Mouse (Mus musculus): ENCODE measurements around the gene Spock1. TPM values are rescaled to one million over a fixed set of nuclear protein-coding genes. Genes with fewer than 3 reads are reported as not detected.

The Spock1 gene
- polyA plus RNA-seq, 1 experiment from 2014 or later, result 1.1 TPM

- H3K4me1 ChIP-seq (replicated peaks; ENCODE audit: control insufficient read depth, insufficient read depth, low read length), result no peaks in the 10 kb centered on the region
- H3K27ac ChIP-seq (ENCODE audit: low read depth, low read length), result no peak overlapping the region
- H3K4me2 ChIP-seq (replicated peaks; ENCODE audit: low read depth), result no peak overlapping the region
- peak; percentile 62 for TF ChIP-seq CTCF (IDR thresholded peaks at IDR 0.05; ENCODE audit: low read depth)
- H3K9ac ChIP-seq (ENCODE audit: low read depth, low read length), result no peak overlapping the region
- whole genome bisulfite sequencing, result 54% methylated on average over 3 of the region's 3 CpGs
- H3K9me3 ChIP-seq (ENCODE audit: control insufficient read depth), result no peaks in the 10 kb centered on the region
- H3K27me3 ChIP-seq (replicated peaks; ENCODE audit: control insufficient read depth, insufficient read depth, low read length), result no peaks in the 10 kb centered on the region
- no peak overlapping the region for H3K4me3 ChIP-seq (ENCODE audit: low read depth, low read length)
- no peak for ATAC-seq
- no peaks in the 10 kb centered on the region for H3K36me3 ChIP-seq (ENCODE audit: control insufficient read depth, insufficient read depth)
Measured at GRCm38 (mm10) chr13:57766721-57767120, 141.4 kb downstream of the Spock1 start.

- no peak for TF ChIP-seq CTCF (IDR thresholded peaks at IDR 0.05; ENCODE audit: low read depth)
- no peak for ATAC-seq
- WGBS, result 85% methylated on average over 5 of the region's 5 CpGs
- Histone ChIP-seq H3K9ac (ENCODE audit: low read depth, low read length) (no peak overlapping the region), H3K27ac (ENCODE audit: low read depth, low read length) (no peak overlapping the region), H3K4me2 (replicated peaks; ENCODE audit: low read depth) (no peak overlapping the region), H3K27me3 (replicated peaks; ENCODE audit: control insufficient read depth, insufficient read depth, low read length) (no peaks in the 10 kb centered on the region), H3K4me3 (ENCODE audit: low read depth, low read length) (no peak overlapping the region), H3K9me3 (ENCODE audit: control insufficient read depth) (no peaks in the 10 kb centered on the region), H3K4me1 (replicated peaks; ENCODE audit: control insufficient read depth, insufficient read depth, low read length) (no peaks in the 10 kb centered on the region), H3K36me3 (ENCODE audit: control insufficient read depth, insufficient read depth) (no peaks in the 10 kb centered on the region)
Measured at GRCm38 (mm10) chr13:57761122-57761521, 147.0 kb downstream of the Spock1 start.

GRCm38 (mm10) chr13:57760618-57761017 is 147.5 kb downstream of the Spock1 start:
- TF ChIP-seq CTCF (IDR thresholded peaks at IDR 0.05; ENCODE audit: low read depth), result no peak
- no peak overlapping the region for H3K4me2 ChIP-seq (replicated peaks; ENCODE audit: low read depth)
- 90% methylated on average over 3 of the region's 3 CpGs for WGBS
- no peak for ATAC-seq
- no peaks in the 10 kb centered on the region for H3K36me3 ChIP-seq (ENCODE audit: control insufficient read depth, insufficient read depth)
- no peak overlapping the region for H3K4me3 ChIP-seq (ENCODE audit: low read depth, low read length)
- H3K9me3 ChIP-seq (ENCODE audit: control insufficient read depth), result no peaks in the 10 kb centered on the region
- no peaks in the 10 kb centered on the region for H3K27me3 ChIP-seq (replicated peaks; ENCODE audit: control insufficient read depth, insufficient read depth, low read length)
- H3K4me1 ChIP-seq (replicated peaks; ENCODE audit: control insufficient read depth, insufficient read depth, low read length), result no peaks in the 10 kb centered on the region
- H3K9ac ChIP-seq (ENCODE audit: low read depth, low read length), result no peak overlapping the region
- H3K27ac ChIP-seq (ENCODE audit: low read depth, low read length), result no peak overlapping the region

GRCm38 (mm10) chr13:57756316-57756715 is 151.8 kb downstream of the Spock1 start:
- Histone ChIP-seq H3K4me3 (ENCODE audit: low read depth, low read length) (no peak overlapping the region), H3K27ac (ENCODE audit: low read depth, low read length) (no peak overlapping the region)

GRCm38 (mm10) chr13:57750831-57751230 is 157.3 kb downstream of the Spock1 start:
- no peaks in the 10 kb centered on the region for H3K9me3 ChIP-seq (ENCODE audit: control insufficient read depth)
- no peaks in the 10 kb centered on the region for H3K27me3 ChIP-seq (replicated peaks; ENCODE audit: control insufficient read depth, insufficient read depth, low read length)
- H3K4me1 ChIP-seq (replicated peaks; ENCODE audit: control insufficient read depth, insufficient read depth, low read length), result no peaks in the 10 kb centered on the region
- H3K4me3 ChIP-seq (ENCODE audit: low read depth, low read length), result no peak overlapping the region
- no peak for ATAC-seq
- no peaks in the 10 kb centered on the region for H3K36me3 ChIP-seq (ENCODE audit: control insufficient read depth, insufficient read depth)
- no peak for TF ChIP-seq CTCF (IDR thresholded peaks at IDR 0.05; ENCODE audit: low read depth)
- 56% methylated on average over 7 of the region's 7 CpGs for WGBS
- H3K27ac ChIP-seq (ENCODE audit: low read depth, low read length), result no peak overlapping the region
- H3K4me2 ChIP-seq (replicated peaks; ENCODE audit: low read depth), result no peak overlapping the region
- H3K9ac ChIP-seq (ENCODE audit: low read depth, low read length), result no peak overlapping the region

More at GRCm38 (mm10) chr13:57756316-57756715, 151.8 kb downstream of the Spock1 start:
- no peaks in the 10 kb centered on the region for H3K27me3 ChIP-seq (replicated peaks; ENCODE audit: control insufficient read depth, insufficient read depth, low read length)
- H3K9me3 ChIP-seq (ENCODE audit: control insufficient read depth), result no peaks in the 10 kb centered on the region
- no peak overlapping the region for H3K9ac ChIP-seq (ENCODE audit: low read depth, low read length)
- WGBS, result 86% methylated on average over 3 of the region's 3 CpGs
- H3K4me2 ChIP-seq (replicated peaks; ENCODE audit: low read depth), result no peak overlapping the region
- no peak for TF ChIP-seq CTCF (IDR thresholded peaks at IDR 0.05; ENCODE audit: low read depth)
- no peaks in the 10 kb centered on the region for H3K4me1 ChIP-seq (replicated peaks; ENCODE audit: control insufficient read depth, insufficient read depth, low read length)
- ATAC-seq, result no peak
- H3K36me3 ChIP-seq (ENCODE audit: control insufficient read depth, insufficient read depth), result no peaks in the 10 kb centered on the region

- H3K9me3 ChIP-seq (ENCODE audit: control insufficient read depth), result no peaks in the 10 kb centered on the region
- TF ChIP-seq CTCF (IDR thresholded peaks at IDR 0.05; ENCODE audit: low read depth), result no peak
- ATAC-seq, result no peak
- no peaks in the 10 kb centered on the region for H3K27me3 ChIP-seq (replicated peaks; ENCODE audit: control insufficient read depth, insufficient read depth, low read length)
- H3K9ac ChIP-seq (ENCODE audit: low read depth, low read length), result no peak overlapping the region
- H3K36me3 ChIP-seq (ENCODE audit: control insufficient read depth, insufficient read depth), result no peaks in the 10 kb centered on the region
- no peaks in the 10 kb centered on the region for H3K4me1 ChIP-seq (replicated peaks; ENCODE audit: control insufficient read depth, insufficient read depth, low read length)
- no peak overlapping the region for H3K4me3 ChIP-seq (ENCODE audit: low read depth, low read length)
- no peak overlapping the region for H3K27ac ChIP-seq (ENCODE audit: low read depth, low read length)
- H3K4me2 ChIP-seq (replicated peaks; ENCODE audit: low read depth), result no peak overlapping the region
- WGBS, result 72% methylated on average over 3 of the region's 3 CpGs
Measured at GRCm38 (mm10) chr13:57744667-57745066, 163.5 kb downstream of the Spock1 start.

GRCm38 (mm10) chr13:57741186-57741585 is 166.9 kb downstream of the Spock1 start:
- ATAC-seq, result no peak
- H3K4me3 ChIP-seq (ENCODE audit: low read depth, low read length), result no peak overlapping the region
- 43% methylated on average over 6 of the region's 6 CpGs for WGBS
- H3K4me1 ChIP-seq (replicated peaks; ENCODE audit: control insufficient read depth, insufficient read depth, low read length), result no peaks in the 10 kb centered on the region
- H3K9me3 ChIP-seq (ENCODE audit: control insufficient read depth), result no peaks in the 10 kb centered on the region
- TF ChIP-seq CTCF (IDR thresholded peaks at IDR 0.05; ENCODE audit: low read depth), result no peak
- H3K27ac ChIP-seq (ENCODE audit: low read depth, low read length), result no peak overlapping the region
- no peaks in the 10 kb centered on the region for H3K27me3 ChIP-seq (replicated peaks; ENCODE audit: control insufficient read depth, insufficient read depth, low read length)
- no peak overlapping the region for H3K4me2 ChIP-seq (replicated peaks; ENCODE audit: low read depth)
- no peak overlapping the region for H3K9ac ChIP-seq (ENCODE audit: low read depth, low read length)
- H3K36me3 ChIP-seq (ENCODE audit: control insufficient read depth, insufficient read depth), result no peaks in the 10 kb centered on the region
